Mouse (Mus musculus) embryonic fibroblast, embryonic 13.5 days (primary cell): Measurements from ENCODE around the gene Nfix. TPM values are rescaled to one million over a fixed set of nuclear protein-coding genes. Genes with fewer than 3 reads are reported as not detected.

Experiments used
- H3K27ac ChIP-seq: 2 replicates; pipeline ENCODE4 v1.5.1; 2012; ENCODE audit warnings: low read length, control low read depth, inconsistent platforms; ENCODE audit not compliant: insufficient read depth
- H3K4me1 ChIP-seq: 2 replicates; pipeline ENCODE4 v1.6.1; 2011; ENCODE audit warnings: low read length; ENCODE audit not compliant: control insufficient read depth, insufficient read depth
- H3K4me3 ChIP-seq: 2 replicates; pipeline ENCODE4 v1.5.1; 2011; ENCODE audit warnings: mild to moderate bottlenecking, control low read depth, low read length; ENCODE audit not compliant: insufficient read depth
- CTCF ChIP-seq: IDR thresholded peaks from 2 replicates; pipeline ENCODE4 v1.5.1; 2011; ENCODE audit warnings: mild to moderate bottlenecking, control low read depth, low read length, moderate library complexity, borderline replicate concordance; ENCODE audit not compliant: insufficient read depth
- POLR2A ChIP-seq: IDR thresholded peaks from 2 replicates; pipeline ENCODE4 v1.6.1; 2011; ENCODE audit warnings: low read depth, mild to moderate bottlenecking, control low read depth, low read length, moderate library complexity
- polyA plus RNA-seq: library from polyadenylated mRNA; stranded (reverse); fragments of >200 nt; gene quantifications from 2 replicates; pipeline ENCODE4 v1.2.4, GENCODE M21; 2011; ENCODE audit warnings: low read depth; ENCODE audit not compliant: missing spikeins, insufficient read length

Gene Nfix
- polyA plus RNA-seq, 1 experiment: 236 TPM

DNA sequence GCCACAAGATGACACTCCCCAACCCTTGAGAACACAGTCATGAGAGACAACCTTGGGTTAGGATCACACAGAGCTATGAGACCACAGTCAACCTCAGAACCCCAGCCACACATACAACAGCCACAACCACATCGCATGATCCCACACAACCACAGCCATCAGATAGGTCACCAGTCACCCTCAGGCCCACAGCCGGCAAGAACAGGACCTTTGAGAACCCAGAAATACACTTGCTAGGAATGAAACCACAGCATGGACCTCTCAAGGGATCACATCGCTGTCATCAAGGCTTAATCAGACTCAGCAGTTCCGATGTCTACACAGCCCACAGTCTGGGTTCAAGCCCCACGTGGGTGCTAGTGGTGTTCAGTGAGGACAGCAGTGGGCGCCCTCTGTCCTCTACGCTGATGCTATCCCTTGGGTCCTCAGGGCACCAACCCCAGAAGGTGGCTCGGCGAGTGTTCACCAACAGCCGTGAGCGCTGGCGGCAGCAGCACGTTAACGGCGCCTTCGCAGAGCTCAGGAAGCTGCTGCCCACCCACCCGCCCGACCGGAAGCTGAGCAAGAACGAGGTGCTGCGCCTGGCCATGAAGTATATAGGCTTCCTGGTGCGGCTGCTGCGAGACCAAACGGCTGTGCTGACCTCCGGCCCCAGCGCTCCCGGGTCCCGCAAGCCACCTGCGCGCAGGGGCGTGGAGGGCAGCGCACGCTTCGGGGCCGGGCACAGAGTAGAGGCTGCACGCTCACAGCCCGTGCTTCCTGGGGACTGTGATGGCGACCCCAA lies 96.5 kb downstream of the Nfix start:
- H3K4me1 ChIP-seq: no peaks in the 10 kb centered on the region
- TF ChIP-seq POLR2A (no peak), CTCF (no peak)
- H3K27ac ChIP-seq: no peak overlapping the region
- no peak overlapping the region for H3K4me3 ChIP-seq

GRCm38 (mm10) chr8:84702963-84703465 lies 97.1 kb downstream of the Nfix start:
- Histone ChIP-seq H3K4me1 (no peaks in the 10 kb centered on the region), H3K27ac (no peak overlapping the region), H3K4me3 (no peak overlapping the region)
- TF ChIP-seq POLR2A (no peak), CTCF (no peak)

- Histone ChIP-seq H3K27ac (no peak overlapping the region), H3K4me1 (no peaks in the 10 kb centered on the region), H3K4me3 (no peak overlapping the region)
- no peak for TF ChIP-seq POLR2A
- TF ChIP-seq CTCF: no peak
Observed at GRCm38 (mm10) chr8:84702561-84702960, 97.6 kb downstream of the Nfix start.

GRCm38 (mm10) chr8:84700941-84701911 lies 98.9 kb downstream of the Nfix start, which contains the start of gene Lyl1:
Gene Lyl1 (plus strand): TSS chr8:84701457.
- Histone ChIP-seq H3K4me3 (no peak within 1 kb of the TSS), H3K4me1 (no peaks in the 10 kb centered on the region), H3K27ac (no peak within 1 kb of the TSS)
- TF ChIP-seq POLR2A: no peak
- no peak for TF ChIP-seq CTCF

- TF ChIP-seq CTCF: no peak
- TF ChIP-seq POLR2A: no peak
- Histone ChIP-seq H3K4me3 (no peak overlapping the region), H3K4me1 (no peaks in the 10 kb centered on the region), H3K27ac (no peak overlapping the region)
Observed at GRCm38 (mm10) chr8:84700526-84700925, 99.6 kb downstream of the Nfix start.

GRCm38 (mm10) chr8:84699861-84700322 lies 100.3 kb downstream of the Nfix start:
- Histone ChIP-seq H3K4me1 (no peaks in the 10 kb centered on the region), H3K27ac (no peak overlapping the region), H3K4me3 (no peak overlapping the region)
- TF ChIP-seq POLR2A: no peak
- peak; percentile 66; the same call in 1 of the 2 replicates for TF ChIP-seq CTCF

DNA sequence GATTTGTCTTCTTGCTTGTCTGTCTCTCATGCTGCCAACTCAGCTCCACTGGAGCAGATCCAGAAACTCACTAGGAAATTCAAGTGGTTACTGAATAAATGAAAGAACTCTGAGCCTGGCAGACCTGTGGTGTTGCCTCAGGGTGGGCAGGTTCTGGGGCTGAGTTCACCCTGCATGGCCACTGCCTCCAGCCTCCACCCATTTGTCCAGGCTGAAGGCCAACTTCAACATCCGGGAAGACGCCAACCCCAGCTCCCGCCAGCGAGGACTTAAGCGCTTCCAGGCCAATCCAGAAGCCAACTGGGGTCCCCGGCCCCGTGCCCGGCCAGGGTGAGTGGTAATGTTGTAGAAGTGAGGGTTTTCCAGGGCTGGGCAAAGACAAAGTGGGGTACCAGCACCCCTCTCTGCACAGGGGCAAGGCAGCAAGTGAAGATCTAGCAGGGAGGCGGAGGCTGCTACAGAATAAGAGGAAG lies 101.2 kb downstream of the Nfix start:
- TF ChIP-seq POLR2A (no peak), CTCF (no peak)
- H3K27ac ChIP-seq: no peak overlapping the region
- no peaks in the 10 kb centered on the region for H3K4me1 ChIP-seq
- no peak overlapping the region for H3K4me3 ChIP-seq

- TF ChIP-seq CTCF: no peak
- no peak for TF ChIP-seq POLR2A
- H3K4me1 ChIP-seq: no peaks in the 10 kb centered on the region
- H3K27ac ChIP-seq: no peak overlapping the region
- H3K4me3 ChIP-seq: no peak overlapping the region
Observed at GRCm38 (mm10) chr8:84698288-84698687, 101.9 kb downstream of the Nfix start.
